Mouse (Mus musculus) ovary, adult 18-20 months (tissue): Measurements from ENCODE around the gene Olfr1251.
"Not testable (repeated sequence)": the region's sequence is repeated elsewhere in the genome, so short reads cannot be mapped to it uniquely, and the experiment has no call there.

ENCODE experiments used
- DNase-seq: peaks from one replicate; pipeline ENCODE4 v3.0.0; 2022; ENCODE audit warnings: low spot score, mixed read lengths

Gene Olfr1251

GRCm38 (mm10) chr2:89671836-89672235 lies at the start of gene Olfr1251:
Olfr1251 (minus strand) TSS chr2:89671936.
- DNase-seq = no peak

- no peak for DNase-seq
Measured at GRCm38 (mm10) chr2:89691980-89692379, 20.2 kb upstream of the Olfr1251 start.

DNA sequence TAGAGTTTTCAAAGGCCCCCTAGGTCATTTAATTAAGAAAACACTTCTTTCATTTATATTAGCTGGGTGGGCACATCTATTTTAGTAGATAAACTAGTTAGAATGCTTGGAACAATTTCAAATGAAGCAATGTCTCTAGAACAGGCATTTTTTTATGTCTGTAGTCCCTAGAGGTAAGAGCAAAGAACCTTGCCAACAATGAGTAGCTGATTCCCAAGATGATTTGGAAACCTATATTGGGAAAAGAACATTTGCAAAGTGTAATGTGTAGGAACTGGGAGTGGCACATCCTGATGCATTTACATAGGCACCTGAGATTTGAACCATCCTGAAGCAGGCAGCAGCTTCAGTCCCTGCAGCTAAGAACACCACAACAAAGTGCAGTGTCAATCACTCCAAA lies 10.4 kb downstream of the Olfr1251 start, which contains the start of gene Olfr1250:
TSS of gene Olfr1250 (minus strand) at position 101 of the 400 bp plus-strand sequence.
- no peak for DNase-seq

DNA sequence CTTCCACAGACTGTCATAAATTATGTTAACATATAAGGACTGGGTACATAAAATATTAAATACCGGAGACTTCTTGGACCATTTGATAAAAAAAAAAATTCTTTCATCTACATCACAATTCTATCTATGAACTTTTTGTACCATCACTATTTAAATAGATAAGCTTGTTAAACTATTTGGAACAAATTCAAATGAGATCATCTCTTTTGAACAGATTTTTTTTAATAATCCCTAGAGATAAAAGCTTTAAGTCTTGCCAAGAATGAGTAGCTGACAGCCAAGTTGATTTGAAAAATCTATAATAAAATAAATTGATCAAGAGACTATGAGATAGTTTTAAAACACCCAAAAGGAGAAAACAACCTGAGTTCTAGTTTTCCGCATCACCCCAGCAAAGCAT lies 36.9 kb downstream of the Olfr1251 start, which contains the start of gene Olfr1249:
TSS of gene Olfr1249 (minus strand) at position 101 of the 400 bp plus-strand sequence.
- no peak for DNase-seq

DNA sequence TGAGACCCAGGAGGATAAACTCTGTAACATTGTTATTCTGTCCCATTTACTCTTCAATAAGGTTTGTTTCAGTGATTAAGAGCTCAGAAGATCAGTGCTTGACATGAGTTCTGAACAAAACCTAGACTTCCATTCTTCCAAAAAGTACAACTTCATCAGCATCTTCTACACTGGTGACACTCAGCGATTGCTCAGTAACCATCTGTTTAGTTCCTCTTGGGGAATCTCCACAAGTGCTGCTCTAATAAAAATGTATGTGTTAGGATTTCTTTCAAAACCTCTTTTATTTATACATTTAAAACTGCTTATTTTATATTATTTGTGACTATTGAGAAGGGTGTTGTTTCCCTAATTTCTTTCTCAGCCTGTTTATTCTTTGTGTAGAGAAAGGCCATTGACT lies 53.6 kb downstream of the Olfr1251 start, which contains the start of gene Olfr1248:
TSS of gene Olfr1248 (minus strand) at position 101 of the 400 bp plus-strand sequence.
- not testable (repeated sequence) for DNase-seq
